Mouse (Mus musculus): ENCODE data around the gene Msln. TPM values are rescaled to one million over a fixed set of nuclear protein-coding genes. Genes with fewer than 3 reads are reported as not detected.

Msln gene
- polyA plus RNA-seq, 1 experiment from 2014 or later: 0.31 TPM

- Histone ChIP-seq H3K9ac (replicated peaks) (no peak overlapping the region), H3K4me1 (peaks cover 5% of the 10 kb centered on the region; the same call in 1 of the 2 replicates), H3K27me3 (no peaks in the 10 kb centered on the region), H3K4me2 (replicated peaks) (no peak overlapping the region), H3K9me3 (no peaks in the 10 kb centered on the region), H3K36me3 (no peaks in the 10 kb centered on the region), H3K4me3 (no peak overlapping the region), H3K27ac (replicated peaks) (no peak overlapping the region)
- 52% methylated on average over 3 of the region's 3 CpGs for WGBS
- no peak for ATAC-seq (replicated peaks)
Measured at GRCm38 (mm10) chr17:25762591-25762990, 8.4 kb upstream of the Msln start.

DNA sequence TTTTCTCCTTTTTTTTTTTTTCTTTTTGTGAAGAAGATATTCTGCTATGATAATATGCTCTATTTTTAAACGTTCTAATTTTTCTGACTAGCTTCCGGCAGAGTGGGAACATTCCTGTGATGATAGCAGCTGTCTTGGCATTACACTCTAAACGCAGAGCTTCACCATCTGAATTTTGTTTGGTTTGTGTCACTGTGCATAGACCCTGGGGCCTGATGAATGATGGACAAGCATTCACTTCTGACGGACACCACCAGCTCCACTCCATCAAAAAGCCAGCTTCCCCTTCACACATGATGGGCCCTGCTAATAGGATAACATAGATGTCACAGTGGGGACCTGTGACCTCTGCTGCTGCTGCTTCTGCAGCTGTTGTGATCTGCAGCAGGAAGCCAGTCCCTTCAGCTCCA lies 7.4 kb upstream of the Msln start:
- Histone ChIP-seq H3K9me3 (no peaks in the 10 kb centered on the region), H3K27ac (replicated peaks) (no peak overlapping the region), H3K4me3 (no peak overlapping the region), H3K4me2 (replicated peaks) (no peak overlapping the region), H3K9ac (replicated peaks) (no peak overlapping the region), H3K36me3 (no peaks in the 10 kb centered on the region), H3K27me3 (no peaks in the 10 kb centered on the region), H3K4me1 (peaks cover 5% of the 10 kb centered on the region; the same call in 1 of the 2 replicates)
- no peak for ATAC-seq (replicated peaks)
- WGBS: 58% methylated on average over 4 of the region's 4 CpGs

DNA sequence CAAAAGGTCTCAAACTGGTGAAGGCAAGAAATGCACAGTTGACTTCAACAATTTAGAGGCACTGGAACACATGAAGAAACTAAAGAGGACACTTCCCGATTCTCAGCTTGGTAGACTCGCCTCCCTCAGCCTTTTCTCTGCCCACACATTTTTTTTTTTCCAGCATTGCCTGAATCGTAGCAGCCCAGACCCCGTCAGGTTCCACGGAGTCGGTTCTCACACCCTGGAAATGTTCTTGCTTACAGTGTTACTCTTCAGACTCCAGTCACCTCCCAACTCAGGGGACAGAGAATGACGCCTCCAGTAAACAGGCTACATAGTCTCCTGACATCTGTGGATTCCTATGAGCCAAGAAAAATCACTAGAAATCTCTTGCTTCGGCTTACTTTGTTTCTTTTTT lies 6.0 kb upstream of the Msln start:
- no peak for ATAC-seq (replicated peaks)
- H3K36me3 ChIP-seq: no peaks in the 10 kb centered on the region
- no peak overlapping the region for H3K9ac ChIP-seq (replicated peaks)
- no peak overlapping the region for H3K4me2 ChIP-seq (replicated peaks)
- H3K9me3 ChIP-seq: no peaks in the 10 kb centered on the region
- H3K4me3 ChIP-seq: no peak overlapping the region
- H3K27me3 ChIP-seq: no peaks in the 10 kb centered on the region
- 81% methylated on average over 8 of the region's 8 CpGs for WGBS
- H3K27ac ChIP-seq (replicated peaks): no peak overlapping the region
- no peaks in the 10 kb centered on the region for H3K4me1 ChIP-seq

DNA sequence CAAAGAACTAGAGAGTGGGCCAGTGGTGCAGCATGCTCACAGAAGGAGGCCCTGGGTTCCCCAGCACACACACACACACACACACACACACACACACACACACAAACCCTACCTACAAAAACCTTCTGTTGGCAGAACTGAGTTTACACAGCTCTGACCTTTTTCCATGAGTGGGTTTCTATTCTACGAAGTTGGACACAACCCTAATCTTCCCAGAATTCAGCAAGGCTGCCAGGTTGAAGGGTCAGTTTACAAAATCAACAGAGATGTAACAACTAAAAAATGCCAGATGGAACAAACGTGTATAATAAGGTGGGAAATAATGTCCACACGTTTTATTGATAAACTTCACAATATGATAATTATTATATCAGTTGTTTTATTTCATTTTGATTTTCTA lies 3.5 kb upstream of the Msln start:
- no peaks in the 10 kb centered on the region for H3K27me3 ChIP-seq

GRCm38 (mm10) chr17:25756378-25757242 lies 2.4 kb upstream of the Msln start:
- Histone ChIP-seq H3K9ac (replicated peaks) (no peak overlapping the region), H3K27me3 (no peaks in the 10 kb centered on the region), H3K4me3 (no peak overlapping the region), H3K36me3 (no peaks in the 10 kb centered on the region), H3K4me1 (peaks cover 1% of the 10 kb centered on the region; the same call in 1 of the 2 replicates), H3K4me2 (replicated peaks) (no peak overlapping the region), H3K9me3 (no peaks in the 10 kb centered on the region), H3K27ac (replicated peaks) (no peak overlapping the region)
- no peak for ATAC-seq (replicated peaks)
- WGBS: 78% methylated on average over 9 of the region's 9 CpGs

More for the DNA sequence above, 3.5 kb upstream of the Msln start:
- 81% methylated on average over 3 of the region's 3 CpGs for WGBS
- Histone ChIP-seq H3K4me1 (no peaks in the 10 kb centered on the region), H3K4me2 (replicated peaks) (no peak overlapping the region), H3K27ac (replicated peaks) (no peak overlapping the region), H3K4me3 (no peak overlapping the region), H3K36me3 (no peaks in the 10 kb centered on the region), H3K9me3 (no peaks in the 10 kb centered on the region), H3K9ac (replicated peaks) (no peak overlapping the region)
- ATAC-seq (replicated peaks): no peak

GRCm38 (mm10) chr17:25755627-25756377 lies 1.6 kb upstream of the Msln start:
- ATAC-seq (replicated peaks): no peak
- H3K4me2 ChIP-seq (replicated peaks): no peak overlapping the region
- peaks cover 6% of the 10 kb centered on the region; the same call in 1 of the 2 replicates for H3K4me1 ChIP-seq
- no peak overlapping the region for H3K9ac ChIP-seq (replicated peaks)
- no peaks in the 10 kb centered on the region for H3K27me3 ChIP-seq
- no peaks in the 10 kb centered on the region for H3K9me3 ChIP-seq
- WGBS: 59% methylated on average over 4 of the region's 4 CpGs
- no peak overlapping the region for H3K4me3 ChIP-seq
- no peaks in the 10 kb centered on the region for H3K36me3 ChIP-seq
- H3K27ac ChIP-seq (replicated peaks): no peak overlapping the region

DNA sequence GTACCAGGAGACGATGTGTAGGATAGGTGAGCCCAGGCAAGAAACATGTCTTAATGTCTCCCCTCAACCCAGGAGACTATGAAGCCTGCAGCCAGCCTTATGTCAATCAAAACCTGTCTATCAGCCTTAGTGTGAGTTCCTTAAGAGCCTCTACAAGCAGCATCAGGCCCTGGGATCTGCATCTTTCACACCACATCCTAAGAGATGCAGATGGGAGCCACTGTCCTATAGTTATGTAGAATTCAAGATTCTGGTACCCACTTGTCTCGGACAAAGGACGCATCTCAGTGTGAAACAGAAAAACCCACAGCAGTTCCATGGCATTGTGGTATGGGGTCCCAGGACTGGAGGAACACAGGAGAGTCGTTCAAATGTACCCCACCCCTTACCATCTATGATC lies 908 bp upstream of the Msln start:
- no peaks in the 10 kb centered on the region for H3K36me3 ChIP-seq
- H3K27ac ChIP-seq (replicated peaks): no peak overlapping the region
- H3K4me2 ChIP-seq (replicated peaks): no peak overlapping the region
- no peak overlapping the region for H3K4me3 ChIP-seq
- no peak for ATAC-seq (replicated peaks)
- WGBS: 77% methylated on average over 4 of the region's 4 CpGs
- no peaks in the 10 kb centered on the region for H3K27me3 ChIP-seq
- H3K4me1 ChIP-seq: peaks cover 6% of the 10 kb centered on the region; the same call in 1 of the 2 replicates
- H3K9ac ChIP-seq (replicated peaks): no peak overlapping the region
- H3K9me3 ChIP-seq: no peaks in the 10 kb centered on the region

DNA sequence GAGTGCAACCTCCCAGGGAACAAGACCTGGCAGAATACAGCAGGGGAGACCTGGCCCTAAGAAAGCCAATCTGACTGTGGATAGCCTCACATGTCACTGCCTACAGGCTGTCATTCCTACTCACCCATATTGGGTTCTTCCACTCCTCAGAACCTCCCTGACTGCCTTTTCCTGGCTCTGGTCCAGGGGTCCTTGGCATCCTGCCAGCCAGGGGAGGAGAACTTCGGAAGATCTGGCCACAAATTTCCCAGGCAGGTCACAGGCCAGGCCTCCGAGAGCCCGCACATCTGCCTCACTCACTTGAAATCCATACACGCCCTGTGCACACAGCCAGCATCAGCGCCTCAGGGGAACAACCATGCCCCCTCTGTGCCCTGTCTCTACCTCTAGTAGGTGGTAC lies 2.7 kb downstream of the Msln start:
- ATAC-seq (replicated peaks): no peak

GRCm38 (mm10) chr17:25749314-25749713 lies 4.9 kb downstream of the Msln start:
- 86% methylated on average over 6 of the region's 6 CpGs for WGBS
- Histone ChIP-seq H3K9ac (replicated peaks) (no peak overlapping the region), H3K27ac (replicated peaks) (no peak overlapping the region), H3K4me2 (replicated peaks) (no peak overlapping the region), H3K27me3 (no peaks in the 10 kb centered on the region), H3K4me3 (no peak overlapping the region), H3K9me3 (no peaks in the 10 kb centered on the region), H3K36me3 (no peaks in the 10 kb centered on the region), H3K4me1 (peaks cover 6% of the 10 kb centered on the region; the same call in 1 of the 2 replicates)
- no peak for ATAC-seq (replicated peaks)

More for the DNA sequence above, 2.7 kb downstream of the Msln start:
- Histone ChIP-seq H3K36me3 (no peaks in the 10 kb centered on the region), H3K9ac (replicated peaks) (no peak overlapping the region), H3K27me3 (no peaks in the 10 kb centered on the region), H3K4me3 (no peak overlapping the region), H3K9me3 (no peaks in the 10 kb centered on the region), H3K4me2 (replicated peaks) (no peak overlapping the region), H3K4me1 (peaks cover 6% of the 10 kb centered on the region; the same call in 1 of the 2 replicates), H3K27ac (replicated peaks) (no peak overlapping the region)
- 37% methylated on average over 5 of the region's 5 CpGs for WGBS

DNA sequence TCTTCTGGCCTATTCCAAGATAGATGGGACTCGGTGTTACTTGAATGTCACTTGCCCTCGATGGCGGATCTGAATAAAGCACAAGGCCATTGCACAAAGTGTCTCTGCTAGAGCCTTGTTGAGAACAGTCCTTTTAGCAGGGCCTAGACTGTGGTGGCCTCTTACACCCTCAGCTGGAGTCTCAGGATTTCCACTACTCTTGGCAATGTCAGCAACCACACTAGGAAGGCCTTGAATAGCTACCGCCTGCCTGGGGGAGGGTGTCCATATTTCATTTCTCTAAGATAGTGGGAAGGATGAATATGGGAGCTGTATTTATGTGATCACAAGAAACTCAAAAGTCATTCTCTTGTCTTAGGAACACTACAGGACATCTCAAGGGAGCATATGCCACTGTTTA lies 5.9 kb downstream of the Msln start:
- no peak for ATAC-seq (replicated peaks)
- H3K9ac ChIP-seq (replicated peaks): no peak overlapping the region
- H3K36me3 ChIP-seq: no peaks in the 10 kb centered on the region
- H3K27me3 ChIP-seq: no peaks in the 10 kb centered on the region
- H3K4me2 ChIP-seq (replicated peaks): no peak overlapping the region
- H3K4me1 ChIP-seq: peaks cover 6% of the 10 kb centered on the region; the same call in 1 of the 2 replicates
- WGBS: 94% methylated on average over 4 of the region's 4 CpGs
- no peaks in the 10 kb centered on the region for H3K9me3 ChIP-seq
- no peak overlapping the region for H3K27ac ChIP-seq (replicated peaks)
- no peak overlapping the region for H3K4me3 ChIP-seq

GRCm38 (mm10) chr17:25744311-25744710 lies 9.9 kb downstream of the Msln start:
- no peaks in the 10 kb centered on the region for H3K9me3 ChIP-seq
- WGBS: 78% methylated on average over 9 of the region's 10 CpGs
- no peak for ATAC-seq (replicated peaks)
- no peaks in the 10 kb centered on the region for H3K4me1 ChIP-seq
- H3K36me3 ChIP-seq: no peaks in the 10 kb centered on the region
- H3K27ac ChIP-seq (replicated peaks): no peak overlapping the region
- H3K9ac ChIP-seq (replicated peaks): no peak overlapping the region
- H3K27me3 ChIP-seq: no peaks in the 10 kb centered on the region
- no peak overlapping the region for H3K4me3 ChIP-seq
- no peak overlapping the region for H3K4me2 ChIP-seq (replicated peaks)

GRCm38 (mm10) chr17:25743831-25744230 lies 10.3 kb downstream of the Msln start:
- H3K36me3 ChIP-seq: no peaks in the 10 kb centered on the region
- H3K27me3 ChIP-seq: no peaks in the 10 kb centered on the region
- H3K4me3 ChIP-seq: no peak overlapping the region
- 92% methylated on average over 9 of the region's 9 CpGs for WGBS
- no peak overlapping the region for H3K9ac ChIP-seq (replicated peaks)
- no peaks in the 10 kb centered on the region for H3K4me1 ChIP-seq
- ATAC-seq (replicated peaks): no peak
- no peak overlapping the region for H3K27ac ChIP-seq (replicated peaks)
- H3K4me2 ChIP-seq (replicated peaks): no peak overlapping the region
- H3K9me3 ChIP-seq: no peaks in the 10 kb centered on the region
